Mouse (Mus musculus): ENCODE results near the gene Bzw2.

DNA sequence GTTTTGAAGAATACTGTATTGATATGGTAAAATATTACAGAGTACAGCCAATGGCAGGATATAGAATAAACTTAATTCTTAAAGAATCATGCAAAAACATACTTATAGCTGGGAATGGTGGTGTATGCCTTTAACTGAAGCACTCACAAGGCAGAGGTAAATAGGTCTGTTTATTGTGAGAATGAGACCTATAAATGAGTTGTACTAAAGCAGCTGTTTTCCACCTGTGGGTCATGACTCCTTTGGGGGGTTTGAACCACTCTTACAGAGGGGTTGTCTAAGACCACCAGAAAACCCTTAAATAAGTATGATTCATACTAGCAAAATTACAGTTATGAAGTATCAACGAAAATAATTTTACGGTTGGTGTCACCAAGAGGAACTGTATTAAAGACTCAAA lies 72.5 kb downstream of the Bzw2 start:
- TF ChIP-seq POU5F1 (IDR thresholded peaks at IDR 0.05; ENCODE audit: borderline replicate concordance, low read length) (no peak), CTCF (conservative IDR thresholded peaks at IDR 0.05; ENCODE audit: low read length) (no peak), NANOG (IDR thresholded peaks at IDR 0.05; ENCODE audit: borderline replicate concordance, low read length) (no peak)

Data from E14TG2a.4 (cell line).